Mouse (Mus musculus) urinary bladder, postnatal 10 days (tissue): ENCODE measurements around the gene Mtmr4.

Experiments used
- DNase-seq: peaks from one replicate; pipeline ENCODE4 v3.0.0; 2022; ENCODE audit warnings: low spot score

The Mtmr4 gene

DNA sequence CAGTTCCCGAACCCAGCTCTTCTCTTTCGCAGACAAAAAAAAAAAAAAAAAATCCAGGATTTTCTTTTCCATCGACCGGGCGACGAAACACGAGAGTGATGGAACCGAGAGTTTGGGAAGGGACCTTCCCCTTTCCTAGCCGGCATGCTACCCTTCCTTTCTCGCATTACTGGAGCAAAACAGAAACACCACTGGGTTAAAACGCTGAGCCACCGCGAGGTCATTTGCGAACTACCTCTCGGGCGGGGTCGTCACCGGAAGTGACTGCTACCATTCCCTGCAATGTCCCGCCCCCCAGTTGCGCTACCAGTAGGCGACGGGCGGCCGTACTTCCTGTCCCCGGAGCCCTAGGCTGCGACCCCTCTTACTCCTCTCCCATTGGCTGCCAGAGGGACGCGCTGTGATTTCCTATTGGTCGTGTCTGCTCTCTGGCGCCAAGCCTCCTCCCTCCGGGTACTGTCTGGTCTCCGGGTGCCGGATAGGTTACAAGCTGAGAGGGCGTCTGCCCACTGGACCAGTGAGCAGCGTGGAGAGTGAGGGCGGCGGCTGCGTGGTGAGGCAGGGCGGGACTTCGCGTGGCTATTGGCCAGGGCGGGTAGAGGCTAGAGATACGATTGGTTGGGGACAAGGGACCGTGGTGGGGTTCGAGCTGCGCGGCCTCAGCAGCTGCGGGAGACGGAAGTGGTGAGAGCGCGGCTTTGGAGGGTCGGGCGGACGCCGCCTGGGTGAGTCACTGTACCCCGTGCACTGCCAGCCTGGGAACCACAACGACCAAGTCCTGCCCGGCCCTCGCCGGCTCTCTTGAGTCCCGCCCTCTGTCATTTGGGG, at the start of gene Mtmr4:
Gene Mtmr4, plus strand, starts transcription at position 637 of the 828 bp plus-strand sequence.
- peak; percentile 96 for DNase-seq

GRCm38 (mm10) chr11:87542285-87542684, 49.7 kb upstream of the Mtmr4 start:
- no peak for DNase-seq

DNA sequence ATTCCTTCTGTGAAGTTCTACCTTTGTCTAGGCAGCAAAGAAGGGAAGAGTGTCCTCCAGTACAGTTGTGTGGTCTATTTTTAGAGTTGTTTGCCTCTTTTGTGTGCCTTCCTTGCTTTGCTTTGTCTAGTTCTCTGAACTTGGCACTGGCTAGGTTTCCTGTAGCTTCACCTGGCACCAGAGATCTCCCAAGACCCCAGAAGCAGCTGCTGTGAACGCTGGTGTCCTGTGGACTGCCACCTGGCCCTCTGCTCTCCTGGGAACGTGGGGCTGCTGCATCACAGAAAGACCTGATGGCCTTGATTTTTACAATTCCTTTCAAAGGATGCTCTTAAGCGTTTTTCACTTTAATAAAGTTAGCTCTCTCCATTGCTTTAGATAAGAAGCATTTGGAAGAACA, 49.1 kb upstream of the Mtmr4 start:
- no peak for DNase-seq

DNA sequence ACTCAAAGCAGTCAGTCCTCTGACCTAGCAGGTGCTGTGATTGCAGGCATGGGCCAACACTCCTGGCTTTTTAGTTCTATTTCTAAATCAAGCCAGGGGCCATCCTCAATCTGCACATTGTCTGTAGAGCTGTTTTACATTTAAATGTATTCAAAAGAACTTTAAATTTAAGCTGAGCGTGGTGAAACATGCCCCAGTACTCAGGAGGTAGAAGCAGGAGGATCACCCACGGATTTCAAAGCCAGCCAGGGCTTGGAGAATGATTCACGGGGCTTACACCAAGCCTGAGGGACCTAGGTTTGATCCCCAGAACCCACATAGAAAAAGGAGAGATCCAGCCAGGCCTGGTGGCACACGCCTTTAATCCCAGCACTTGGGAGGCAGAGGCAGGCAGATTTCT, 38.6 kb upstream of the Mtmr4 start:
- DNase-seq = no peak

DNA sequence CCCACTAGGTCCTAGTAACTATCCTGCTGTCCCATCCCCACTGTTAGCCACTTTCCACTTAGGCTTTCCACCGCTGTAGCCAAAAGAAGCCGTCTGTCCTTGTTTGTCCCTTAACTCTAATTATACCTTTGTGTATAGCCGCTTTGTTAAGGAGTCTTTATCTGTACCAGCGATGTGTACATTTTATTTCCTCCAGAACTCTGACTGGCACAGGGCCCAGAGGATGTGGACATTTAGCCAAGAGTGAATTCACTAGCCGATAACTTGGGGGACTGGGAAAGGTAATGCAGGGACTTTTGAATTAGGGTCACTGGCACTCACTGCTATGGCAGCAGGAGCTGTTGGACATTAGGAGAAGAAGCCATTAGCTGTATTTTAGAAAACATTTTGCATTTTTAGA, 37.6 kb upstream of the Mtmr4 start:
- no peak for DNase-seq

DNA sequence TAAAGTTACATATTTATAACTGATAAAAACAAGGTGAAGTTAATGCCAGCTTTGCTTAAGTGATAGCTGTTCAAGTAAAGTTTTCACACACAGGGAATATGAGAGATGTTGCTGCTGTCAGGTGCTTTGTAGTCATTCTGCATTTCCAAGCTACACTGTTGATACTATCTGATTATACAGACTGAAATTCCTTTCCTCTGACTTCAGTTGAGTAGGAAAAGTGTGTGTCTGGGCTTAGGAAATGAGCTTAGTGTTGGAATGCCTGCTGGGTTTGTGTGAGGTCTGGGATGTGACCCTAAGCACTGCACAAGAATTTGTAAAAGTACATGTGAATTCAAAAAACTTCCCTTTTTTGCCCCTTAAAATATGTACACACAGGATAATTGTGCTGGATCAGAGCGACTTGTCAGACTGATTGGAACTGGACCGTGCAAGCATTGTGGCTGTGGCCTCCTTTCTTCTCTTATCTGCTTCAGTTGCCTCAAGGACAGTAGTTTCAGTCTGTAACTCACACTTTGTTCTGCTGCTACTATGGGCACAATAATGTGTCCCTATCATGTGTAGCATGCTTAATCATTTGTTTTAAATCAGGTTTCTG, 36.8 kb upstream of the Mtmr4 start:
- no peak for DNase-seq

DNA sequence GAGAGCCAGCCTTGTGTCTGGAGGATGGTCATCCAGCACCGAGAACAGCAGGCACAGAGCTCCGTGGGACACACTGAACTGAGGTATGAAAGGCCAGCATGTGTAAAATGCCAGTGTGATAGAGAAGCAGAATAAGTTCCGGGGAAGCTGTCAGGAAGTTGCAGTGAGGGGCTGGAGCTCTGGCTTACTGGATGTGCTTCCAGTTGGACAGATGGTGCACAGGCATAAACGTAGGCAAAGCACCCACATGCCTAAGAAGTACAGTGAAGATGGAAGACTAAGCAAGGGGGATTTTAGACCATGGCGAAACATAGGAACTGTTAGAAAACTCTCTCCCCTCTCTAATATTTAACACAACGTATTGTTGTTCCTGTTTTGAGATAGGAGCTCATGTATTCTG, 30.8 kb upstream of the Mtmr4 start:
- no peak for DNase-seq

- no peak for DNase-seq
Observed at GRCm38 (mm10) chr11:87566501-87566900, 25.5 kb upstream of the Mtmr4 start, which contains the start of gene Gm11492. TSS of gene Gm11492 (plus strand) at chr11:87566653.

- DNase-seq = no peak
Observed at GRCm38 (mm10) chr11:87568255-87568953, 23.6 kb upstream of the Mtmr4 start, which contains the start of gene Sept4. TSS of gene Sept4 (plus strand) at chr11:87568903.

- DNase-seq = no peak
Observed at GRCm38 (mm10) chr11:87570743-87571142, 21.2 kb upstream of the Mtmr4 start.

GRCm38 (mm10) chr11:87571361-87571950, 20.5 kb upstream of the Mtmr4 start:
- DNase-seq = no peak

DNA sequence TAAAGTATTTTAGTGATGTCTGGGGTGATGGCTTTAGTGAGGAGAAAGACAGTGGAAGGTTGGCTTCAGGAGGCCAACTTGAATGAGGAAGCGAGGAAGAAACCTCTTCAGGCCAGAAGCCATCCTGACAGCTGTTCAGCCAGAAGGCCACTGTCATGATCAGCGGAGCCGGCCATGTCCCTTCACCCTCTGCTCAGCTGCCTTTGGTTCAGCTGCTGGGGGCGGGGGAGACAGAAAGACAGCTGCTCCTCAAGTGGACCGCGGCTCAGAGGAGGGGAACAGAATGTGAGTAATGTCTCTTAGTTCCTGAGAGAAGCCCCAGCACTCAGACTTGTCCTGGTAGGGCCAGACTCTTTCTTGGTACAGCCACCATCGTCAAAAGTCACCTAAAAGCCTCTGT, 18.2 kb upstream of the Mtmr4 start:
- DNase-seq = no peak

DNA sequence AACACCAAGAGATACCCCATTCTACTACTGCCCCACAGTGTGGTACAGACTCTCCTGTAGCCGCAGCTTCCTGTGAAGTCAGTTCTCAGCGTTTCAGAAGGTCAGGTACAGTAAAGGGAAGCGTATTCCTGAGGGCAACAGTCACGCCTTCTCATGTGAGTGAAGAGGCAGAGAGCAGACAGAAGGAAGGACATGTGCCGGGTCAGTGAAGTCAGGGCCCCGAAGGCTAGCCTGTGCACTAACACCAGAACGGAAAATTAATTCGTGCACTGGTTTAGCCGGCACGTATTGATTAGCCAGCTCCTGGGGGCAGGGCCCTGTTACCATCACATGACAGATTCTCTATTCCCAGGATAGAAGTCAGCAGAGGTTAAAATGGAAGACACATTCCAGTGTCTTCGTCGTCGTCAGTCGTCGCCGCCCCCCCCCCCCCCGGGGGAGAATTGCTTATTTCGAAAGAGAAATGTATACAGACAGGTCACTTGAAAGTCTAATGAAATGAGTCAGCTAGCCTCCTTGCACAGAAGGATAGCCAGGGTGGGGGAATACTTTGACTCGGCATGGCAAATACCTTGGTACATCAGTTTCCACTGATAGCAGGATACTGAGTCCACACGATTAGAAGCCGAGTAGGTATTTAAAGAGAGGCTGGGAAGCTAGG, 17.3 kb upstream of the Mtmr4 start:
- DNase-seq = no peak

DNA sequence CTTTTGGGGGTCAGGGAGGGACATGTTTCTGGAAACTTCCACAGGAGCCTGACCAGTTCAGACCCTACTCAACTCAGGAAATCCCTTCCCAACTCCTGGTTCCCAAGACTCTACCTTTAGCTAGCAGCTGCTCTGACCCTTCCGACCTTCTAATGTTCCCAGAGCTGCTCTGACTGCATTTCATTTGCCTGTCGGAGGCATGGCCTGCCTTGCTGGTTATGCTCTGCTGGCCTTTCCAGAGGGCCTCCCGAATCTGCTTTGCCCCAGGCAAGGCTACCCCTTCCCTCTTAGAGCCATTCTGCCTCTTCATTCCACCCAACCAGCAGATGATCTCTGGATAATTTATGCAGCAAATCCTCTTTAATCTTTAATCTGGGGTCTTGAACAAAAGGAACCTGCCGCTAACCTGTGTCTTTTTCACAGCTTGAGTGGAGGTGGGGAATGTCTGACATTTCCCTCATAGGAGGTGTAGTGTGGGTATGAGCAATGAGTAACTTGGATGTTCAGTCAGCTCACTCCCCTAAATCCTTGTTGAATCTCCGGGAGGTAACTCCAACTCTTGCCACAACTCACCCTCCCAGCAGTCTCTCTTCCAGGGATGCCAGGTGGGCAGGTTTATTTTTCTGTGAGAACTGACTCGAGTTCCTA, 14.2 kb upstream of the Mtmr4 start:
- no peak for DNase-seq

- no peak for DNase-seq
Observed at GRCm38 (mm10) chr11:87578249-87578962, 13.6 kb upstream of the Mtmr4 start.

GRCm38 (mm10) chr11:87578963-87579601, 12.9 kb upstream of the Mtmr4 start:
- no peak for DNase-seq

DNA sequence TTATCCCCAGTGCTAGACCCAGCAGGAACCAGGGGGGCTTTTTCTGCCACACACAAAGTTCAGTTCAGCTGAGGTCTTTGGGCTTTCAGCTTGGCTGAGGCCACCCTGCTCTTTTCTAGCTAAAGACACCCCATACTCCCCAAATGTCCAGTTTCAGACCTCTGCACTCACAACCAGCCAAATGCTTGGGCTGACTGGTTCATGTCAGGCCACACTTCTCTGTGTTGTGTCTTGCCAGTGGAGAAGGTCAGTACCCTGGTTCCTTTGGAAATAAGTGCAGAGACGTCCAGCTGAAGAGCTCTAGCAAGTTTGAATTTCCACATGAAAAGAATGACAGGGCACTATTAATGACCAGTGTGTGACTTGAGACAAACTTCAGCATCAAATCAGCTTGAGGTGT, 12.2 kb upstream of the Mtmr4 start:
- DNase-seq = no peak

DNA sequence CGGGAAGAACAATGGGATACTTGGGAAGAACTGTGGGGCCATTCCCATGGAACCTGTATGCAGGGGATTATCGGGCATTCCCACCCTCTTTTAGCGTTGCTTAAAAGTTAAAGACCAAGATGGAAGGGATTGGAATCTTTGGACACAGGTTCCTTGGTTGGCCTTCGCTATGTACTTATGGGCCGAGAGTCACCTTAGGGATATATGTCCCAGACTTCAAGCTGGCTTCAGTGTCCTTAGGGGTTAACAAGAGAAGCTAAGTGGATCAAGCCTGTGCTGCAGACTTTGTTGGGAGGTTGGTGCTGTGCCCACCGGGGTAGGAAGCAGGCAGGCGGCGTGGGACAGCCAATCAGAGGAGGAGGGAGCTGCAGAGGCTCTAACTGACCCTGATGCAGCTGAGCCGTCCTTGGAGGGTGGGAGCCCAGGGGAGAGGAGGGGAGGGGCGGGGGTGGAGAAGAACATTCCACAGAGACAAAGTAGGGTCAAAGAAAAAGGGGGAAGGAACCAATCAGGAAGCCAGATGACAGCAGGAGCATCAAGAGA, 11.3 kb upstream of the Mtmr4 start:
- no peak for DNase-seq

- no peak for DNase-seq
Observed at GRCm38 (mm10) chr11:87581161-87581865, 10.6 kb upstream of the Mtmr4 start.
